Mouse (Mus musculus): ENCODE measurements around the gene Fn3krp.

DNA sequence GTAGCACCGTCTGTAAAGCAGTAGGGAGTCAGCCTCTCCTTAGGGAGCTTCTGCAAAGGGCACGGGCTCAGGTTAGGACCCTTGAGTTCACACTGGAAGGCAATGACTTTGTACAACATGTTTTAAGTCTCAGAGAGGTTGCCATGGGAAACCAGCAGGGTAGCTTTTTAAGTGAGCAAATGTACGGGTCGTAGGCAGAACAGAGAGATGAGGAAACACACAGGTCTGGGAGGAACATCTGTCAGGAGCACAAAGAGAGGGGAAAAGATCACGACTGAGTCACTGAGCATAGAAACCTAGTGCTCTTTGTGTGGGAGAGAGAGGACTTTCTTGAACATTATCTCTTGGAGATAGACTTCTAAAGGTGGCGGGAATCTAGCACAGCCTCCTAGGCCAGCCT lies 40.9 kb upstream of the Fn3krp start:
- TF ChIP-seq ZNF384 (IDR thresholded peaks at IDR 0.05; ENCODE audit: low read depth, low read length) (no peak), ZC3H11A (IDR thresholded peaks at IDR 0.05; ENCODE audit: borderline replicate concordance, low read depth, low read length) (no peak), MAFK (IDR thresholded peaks at IDR 0.05; ENCODE audit: insufficient read depth, low read depth, low read length) (no peak), CHD2 (IDR thresholded peaks at IDR 0.05; ENCODE audit: low read depth, low read length) (no peak)

All from ES-E14 (cell line).